10 mouse cellular contexts compared by ENCODE assay signal in the genomic region with DNA sequence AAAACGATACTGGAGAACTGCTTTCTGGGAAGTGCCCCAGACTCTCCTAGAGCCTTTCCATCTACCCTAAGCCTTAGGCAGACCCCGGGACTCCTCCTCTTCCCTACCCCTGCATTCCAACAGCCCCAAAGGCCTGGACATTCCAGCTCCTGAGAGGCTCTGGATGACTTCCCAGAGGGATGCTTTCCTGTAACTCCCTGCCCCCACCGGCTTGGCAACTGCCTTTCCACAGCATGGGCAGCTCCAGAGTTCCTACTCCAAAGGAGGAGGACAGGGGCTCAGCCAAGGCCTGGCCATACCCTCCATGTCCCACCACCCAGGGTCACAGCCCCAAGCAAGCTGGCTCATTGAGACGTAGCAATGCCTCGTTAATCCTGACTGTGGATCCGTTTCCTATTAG. TPM values are rescaled to one million over a fixed set of nuclear protein-coding genes. Genes with fewer than 3 reads are reported as not detected.
DNase-seq lines count a peak whose midpoint lies in the region; ATAC-seq lines count a peak whose summit lies in the region.
"Had no signal": no experiment of that assay in that cellular context is flagged by ENCODE, and none has a peak within 500 bp of the region (broad histone marks: within the 10 kb centered on the region; RNA-seq: fewer than 3 reads in every experiment).

No protein-coding gene starts in this region.

- WGBS in heart, embryonic 13.5 days = 47% methylated on average over 6 of the region's 6 CpGs

- ATAC-seq in heart, embryonic 13.5 days (ENCODE audit: extremely low read depth, insufficient number of reproducible peaks, low FRiP score, low TSS enrichment) = no peak
- ATAC-seq in megakaryocyte, adult 5-6 weeks (ENCODE audit: poor library complexity, severe bottlenecking) = no peak

- DNase-seq in heart, adult 11 months = peak; percentile 96
- no peak for DNase-seq in heart, postnatal 25 days (ENCODE audit: low spot score)
- peak; percentile 54 for DNase-seq in R1 (ENCODE audit: low read depth, low spot score)
- peak; percentile 82 for DNase-seq in kidney, postnatal 14 days
- DNase-seq in testis, postnatal 10 days (ENCODE audit: low spot score) = peak; percentile 80
- DNase-seq in natural killer cell, adult 2 months (ENCODE audit: low spot score in 2 of 2) = no peak

- intact Hi-C loops in heart, postnatal 25 days (cut with DNase I) = loop anchor here (5.0 kb wide), 1 partner anchor 118 kb away; no protein-coding TSS in a partner anchor

- peaks cover 51% of the 10 kb centered on the region for H3K36me3 ChIP-seq in heart, embryonic 13.5 days
- H3K36me3 ChIP-seq: G1E had no signal

- H3K4me2 ChIP-seq in heart, embryonic 13.5 days = no peak overlapping the region; the same call in 1 of the 2 replicates
- H3K4me2 ChIP-seq: limb, embryonic 13.5 days had no signal

- peak overlapping the region; percentile 13; the same call in 1 of the 2 replicates for H3K9ac ChIP-seq in heart, embryonic 13.5 days
- H3K9ac ChIP-seq: limb, embryonic 13.5 days had no signal

- peaks cover 72% of the 10 kb centered on the region for H3K4me1 ChIP-seq in heart, embryonic 13.5 days

- no peaks in the 10 kb centered on the region for H3K9me3 ChIP-seq in heart, embryonic 13.5 days
- H3K9me3 ChIP-seq: limb, embryonic 13.5 days had no signal

- H3K27me3 ChIP-seq in heart, embryonic 13.5 days (replicated peaks) = no peaks in the 10 kb centered on the region
- H3K27me3 ChIP-seq: limb, embryonic 13.5 days had no signal

- no peak overlapping the region for H3K4me3 ChIP-seq in heart, embryonic 13.5 days
- H3K4me3 ChIP-seq: limb, embryonic 13.5 days had no signal

- peak overlapping the region; percentile 81 for H3K27ac ChIP-seq in heart, embryonic 13.5 days (replicated peaks)
- H3K27ac ChIP-seq: limb, embryonic 13.5 days had no signal

RNA-seq across cellular contexts. Expression of gene Ptprf, which starts 21.2 kb away (rescaled TPM):
- 10 to 100 TPM in 1 of 2 experiments, 1 to 10 TPM in 1; 9.8 to 10.2 TPM for total RNA-seq in heart, postnatal 25 days (2021)
- polyA plus RNA-seq in heart, embryonic 13.5 days (2015; fragmentation: Nextera tagmentation; extraction: Ambion mirVana) = 24.0 and 26.9 TPM in 2 replicates
- total RNA-seq in megakaryocyte, adult 5-6 weeks (2015) = 1.1 TPM in 2 replicates
- total RNA-seq in megakaryocyte, adult 5-6 weeks (2017) = 0.77 and 0.89 TPM in 2 replicates
- polyA plus RNA-seq: G1E had no signal

Comparison
In these comparisons a context has a peak if more than half of its experiments do, and no peak if none do; other contexts are left out.
1. DNase-seq: peak in heart, adult 11 months (single experiment), R1 (single experiment), kidney, postnatal 14 days (single experiment) and testis, postnatal 10 days (single experiment); none in heart, postnatal 25 days (single experiment) and natural killer cell, adult 2 months (0 of 2).
2. RNA of gene Ptprf, which starts 21.2 kb away (total RNA-seq): 9.8 to 10.2 TPM in heart, postnatal 25 days; 0.77 to 1.1 TPM in megakaryocyte, adult 5-6 weeks; every median in the first group is over 4 times any median in the second.